Mouse (Mus musculus) C2C12 (cell line): ENCODE data around the gene Sgcd.

ENCODE experiments used
- CEBPB ChIP-seq: IDR thresholded peaks from one replicate; pipeline ENCODE4 v1.6.1; 2011; ENCODE audit warnings: low read depth, mild to moderate bottlenecking, control low read depth, moderate library complexity
- CTCF ChIP-seq: IDR thresholded peaks from one replicate; pipeline ENCODE4 v1.5.1; 2011; ENCODE audit not compliant: control insufficient read depth, insufficient read depth, insufficient read length
- FOSL1 ChIP-seq: IDR thresholded peaks from one replicate; pipeline ENCODE4 v1.8.0; 2011; ENCODE audit warnings: mild to moderate bottlenecking, low read length; ENCODE audit not compliant: poor library complexity, insufficient read depth, severe bottlenecking
- MAX ChIP-seq: IDR thresholded peaks from one replicate; pipeline ENCODE4 v1.6.1; 2011; ENCODE audit warnings: mild to moderate bottlenecking, control low read depth
- MYOD1 ChIP-seq: IDR thresholded peaks from one replicate; pipeline ENCODE4 v1.6.1; 2011; ENCODE audit warnings: low read depth; ENCODE audit not compliant: control insufficient read depth, insufficient read length
- MYOG ChIP-seq: IDR thresholded peaks from one replicate; pipeline ENCODE4 v1.6.1; 2011; ENCODE audit not compliant: control insufficient read depth, insufficient read length; ENCODE audit errors: extremely low read depth
- USF1 ChIP-seq: IDR thresholded peaks from one replicate; pipeline ENCODE4 v1.6.1; 2011; ENCODE audit warnings: low read depth, mild to moderate bottlenecking, control low read depth, moderate library complexity

GRCm38 (mm10) chr11:47304702-47305450 lies 683.9 kb downstream of the Sgcd start:
- TF ChIP-seq MYOD1 (no peak), USF1 (no peak), CTCF (no peak), MAX (no peak), MYOG (no peak), CEBPB (no peak), FOSL1 (no peak)
